Mouse (Mus musculus): ENCODE results near the gene Apom. TPM values are rescaled to one million over a fixed set of nuclear protein-coding genes. Genes with fewer than 3 reads are reported as not detected.
"Not testable (repeated sequence)": the region's sequence is repeated elsewhere in the genome, so short reads cannot be mapped to it uniquely, and the experiment has no call there.

Apom gene
- polyA plus RNA-seq, 1 experiment from 2014 or later: 0.34 TPM

GRCm38 (mm10) chr17:35126206-35126611, 5.6 kb downstream of the Apom start, which contains the start of gene D17H6S53E:
Gene D17H6S53E (plus strand): TSS chr17:35126373.
- Histone ChIP-seq H3K9me3 (ENCODE audit: control insufficient read depth, low read length) (no peaks in the 10 kb centered on the region), H3K27ac (replicated peaks in 1 of 2; ENCODE audit: control insufficient read depth in 1 of 2, insufficient read depth in 1 of 2, low read depth in 2 of 2, low read length in 2 of 2) (peak within 1 kb of the TSS; percentile 82 to 83), H3K4me1 (ENCODE audit: control insufficient read depth in 2 of 2, insufficient read depth in 2 of 2, low read length in 2 of 2) (peaks cover 9 to 13% of the 10 kb centered on the region in 2 experiments), H3K36me3 (ENCODE audit: control insufficient read depth, insufficient read depth, low read length) (peaks cover 39% of the 10 kb centered on the region), H3K4me2 (ENCODE audit: low read length) (peak within 1 kb of the TSS; percentile 76), H3K27me3 (ENCODE audit: control insufficient read depth, insufficient read depth, low read length) (no peaks in the 10 kb centered on the region), H3K9ac (ENCODE audit: low read length) (peak within 1 kb of the TSS; percentile 84), H3K4me3 (ENCODE audit: control insufficient read depth in 1 of 2, insufficient read depth in 1 of 2, low read depth in 1 of 2, low read length in 2 of 2) (peak within 1 kb of the TSS; percentile 65 to 78)
- 0% methylated on average over 36 of the region's 36 CpGs for WGBS
- peak; percentile 54 for ATAC-seq (ENCODE audit: insufficient number of reproducible peaks, insufficient read depth, low FRiP score, low read depth)

- Histone ChIP-seq H3K4me3 (ENCODE audit: control insufficient read depth in 1 of 2, insufficient read depth in 1 of 2, low read depth in 1 of 2, low read length in 2 of 2) (peak overlapping the region; percentile 65 to 78), H3K9ac (ENCODE audit: low read length) (peak overlapping the region; percentile 84), H3K27ac (replicated peaks in 1 of 2; ENCODE audit: control insufficient read depth in 1 of 2, insufficient read depth in 1 of 2, low read depth in 2 of 2, low read length in 2 of 2) (peak overlapping the region in 1 of 2 experiments; percentile 83; a peak in 2 of 4 replicates), H3K4me1 (ENCODE audit: control insufficient read depth in 2 of 2, insufficient read depth in 2 of 2, low read length in 2 of 2) (peaks cover 9 to 14% of the 10 kb centered on the region in 2 experiments), H3K4me2 (ENCODE audit: low read length) (peak overlapping the region; percentile 76), H3K36me3 (ENCODE audit: control insufficient read depth, insufficient read depth, low read length) (peaks cover 39% of the 10 kb centered on the region), H3K27me3 (ENCODE audit: control insufficient read depth, insufficient read depth, low read length) (no peaks in the 10 kb centered on the region), H3K9me3 (ENCODE audit: control insufficient read depth, low read length) (no peaks in the 10 kb centered on the region)
- ATAC-seq (ENCODE audit: insufficient number of reproducible peaks, insufficient read depth, low FRiP score, low read depth): no peak
- 21% methylated on average over 6 of the region's 6 CpGs for WGBS
Observed at GRCm38 (mm10) chr17:35125578-35125977, 6.3 kb downstream of the Apom start.

- H3K4me2 ChIP-seq (ENCODE audit: low read length): peak overlapping the region; percentile 76
- H3K9ac ChIP-seq (ENCODE audit: low read length): peak overlapping the region; percentile 84
- WGBS: 94% methylated on average over 1 of the region's 1 CpGs
Observed at GRCm38 (mm10) chr17:35125081-35125480, 6.8 kb downstream of the Apom start.

GRCm38 (mm10) chr17:35124261-35124896, 7.5 kb downstream of the Apom start:
- ATAC-seq (ENCODE audit: insufficient number of reproducible peaks, insufficient read depth, low FRiP score, low read depth); H3K9ac ChIP-seq (ENCODE audit: low read length); H3K4me2 ChIP-seq (ENCODE audit: low read length); H3K27me3 ChIP-seq (ENCODE audit: control insufficient read depth, insufficient read depth, low read length); H3K4me3 ChIP-seq (ENCODE audit: control insufficient read depth in 1 of 2, insufficient read depth in 1 of 2, low read depth in 1 of 2, low read length in 2 of 2); H3K9me3 ChIP-seq (ENCODE audit: control insufficient read depth, low read length); H3K27ac ChIP-seq (replicated peaks in 1 of 2; ENCODE audit: control insufficient read depth in 1 of 2, insufficient read depth in 1 of 2, low read depth in 2 of 2, low read length in 2 of 2): not testable (repeated sequence)
- H3K4me1 ChIP-seq (ENCODE audit: control insufficient read depth in 2 of 2, insufficient read depth in 2 of 2, low read length in 2 of 2): peaks cover 11 to 23% of the 10 kb centered on the region in 2 experiments
- WGBS: 94% methylated on average over 12 of the region's 12 CpGs
- peaks cover 33% of the 10 kb centered on the region for H3K36me3 ChIP-seq (ENCODE audit: control insufficient read depth, insufficient read depth, low read length)

More at GRCm38 (mm10) chr17:35125081-35125480, 6.8 kb downstream of the Apom start:
- Histone ChIP-seq H3K4me3 (ENCODE audit: control insufficient read depth in 1 of 2, insufficient read depth in 1 of 2, low read depth in 1 of 2, low read length in 2 of 2) (no peak overlapping the region), H3K4me1 (ENCODE audit: control insufficient read depth in 2 of 2, insufficient read depth in 2 of 2, low read length in 2 of 2) (peaks cover 11 to 19% of the 10 kb centered on the region in 2 experiments), H3K36me3 (ENCODE audit: control insufficient read depth, insufficient read depth, low read length) (peaks cover 34% of the 10 kb centered on the region), H3K27me3 (ENCODE audit: control insufficient read depth, insufficient read depth, low read length) (no peaks in the 10 kb centered on the region), H3K9me3 (ENCODE audit: control insufficient read depth, low read length) (no peaks in the 10 kb centered on the region), H3K27ac (replicated peaks in 1 of 2; ENCODE audit: control insufficient read depth in 1 of 2, insufficient read depth in 1 of 2, low read depth in 2 of 2, low read length in 2 of 2) (no peak overlapping the region)
- no peak for ATAC-seq (ENCODE audit: insufficient number of reproducible peaks, insufficient read depth, low FRiP score, low read depth)

- H3K36me3 ChIP-seq (ENCODE audit: control insufficient read depth, insufficient read depth, low read length): peaks cover 38% of the 10 kb centered on the region
- not testable (repeated sequence) for H3K4me2 ChIP-seq (ENCODE audit: low read length); H3K27me3 ChIP-seq (ENCODE audit: control insufficient read depth, insufficient read depth, low read length); H3K4me3 ChIP-seq (ENCODE audit: control insufficient read depth in 1 of 2, insufficient read depth in 1 of 2, low read depth in 1 of 2, low read length in 2 of 2); H3K27ac ChIP-seq (replicated peaks in 1 of 2; ENCODE audit: control insufficient read depth in 1 of 2, insufficient read depth in 1 of 2, low read depth in 2 of 2, low read length in 2 of 2); ATAC-seq (ENCODE audit: insufficient number of reproducible peaks, insufficient read depth, low FRiP score, low read depth); H3K9ac ChIP-seq (ENCODE audit: low read length); H3K9me3 ChIP-seq (ENCODE audit: control insufficient read depth, low read length)
- 89% methylated on average over 9 of the region's 9 CpGs for WGBS
- peaks cover 11 to 23% of the 10 kb centered on the region in 2 experiments for H3K4me1 ChIP-seq (ENCODE audit: control insufficient read depth in 2 of 2, insufficient read depth in 2 of 2, low read length in 2 of 2)
Observed at GRCm38 (mm10) chr17:35123287-35123686, 8.6 kb downstream of the Apom start.

- ATAC-seq (ENCODE audit: insufficient number of reproducible peaks, insufficient read depth, low FRiP score, low read depth): no peak
- peak within 1 kb of the TSS; percentile 96 for H3K4me2 ChIP-seq (ENCODE audit: low read length)
- no peaks in the 10 kb centered on the region for H3K9me3 ChIP-seq (ENCODE audit: control insufficient read depth, low read length)
- under 1% methylated on average over 19 of the region's 19 CpGs for WGBS
- peaks cover 47% of the 10 kb centered on the region for H3K36me3 ChIP-seq (ENCODE audit: control insufficient read depth, insufficient read depth, low read length)
- peaks cover 4 to 23% of the 10 kb centered on the region in 2 experiments for H3K4me1 ChIP-seq (ENCODE audit: control insufficient read depth in 2 of 2, insufficient read depth in 2 of 2, low read length in 2 of 2)
- H3K9ac ChIP-seq (ENCODE audit: low read length): peak within 1 kb of the TSS; percentile 98
- H3K27ac ChIP-seq (replicated peaks in 1 of 2; ENCODE audit: control insufficient read depth in 1 of 2, insufficient read depth in 1 of 2, low read depth in 2 of 2, low read length in 2 of 2): peak within 1 kb of the TSS; percentile 80 to 83
- no peaks in the 10 kb centered on the region for H3K27me3 ChIP-seq (ENCODE audit: control insufficient read depth, insufficient read depth, low read length)
- H3K4me3 ChIP-seq (ENCODE audit: control insufficient read depth in 1 of 2, insufficient read depth in 1 of 2, low read depth in 1 of 2, low read length in 2 of 2): peak within 1 kb of the TSS; percentile 77 to 94
Observed at GRCm38 (mm10) chr17:35121871-35122303, 10.0 kb downstream of the Apom start, which contains the start of gene Csnk2b. Gene Csnk2b (minus strand): TSS chr17:35122053.

GRCm38 (mm10) chr17:35121143-35121799, 10.6 kb downstream of the Apom start, which contains the start of gene Gpank1:
Gene Gpank1 (plus strand): TSS chr17:35121455.
- peak within 1 kb of the TSS; percentile 96 for H3K4me2 ChIP-seq (ENCODE audit: low read length)
- peak within 1 kb of the TSS; percentile 77 to 94 for H3K4me3 ChIP-seq (ENCODE audit: control insufficient read depth in 1 of 2, insufficient read depth in 1 of 2, low read depth in 1 of 2, low read length in 2 of 2)
- WGBS: under 1% methylated on average over 48 of the region's 50 CpGs
- H3K9me3 ChIP-seq (ENCODE audit: control insufficient read depth, low read length): no peaks in the 10 kb centered on the region
- peaks cover 4 to 23% of the 10 kb centered on the region in 2 experiments for H3K4me1 ChIP-seq (ENCODE audit: control insufficient read depth in 2 of 2, insufficient read depth in 2 of 2, low read length in 2 of 2)
- H3K27me3 ChIP-seq (ENCODE audit: control insufficient read depth, insufficient read depth, low read length): no peaks in the 10 kb centered on the region
- peak within 1 kb of the TSS; percentile 98 for H3K9ac ChIP-seq (ENCODE audit: low read length)
- ATAC-seq (ENCODE audit: insufficient number of reproducible peaks, insufficient read depth, low FRiP score, low read depth): peak; percentile 92
- H3K27ac ChIP-seq (replicated peaks in 1 of 2; ENCODE audit: control insufficient read depth in 1 of 2, insufficient read depth in 1 of 2, low read depth in 2 of 2, low read length in 2 of 2): peak within 1 kb of the TSS; percentile 80 to 83
- peaks cover 54% of the 10 kb centered on the region for H3K36me3 ChIP-seq (ENCODE audit: control insufficient read depth, insufficient read depth, low read length)

All from heart, embryonic 14.5 days (tissue).